Mouse (Mus musculus) layer of hippocampus, adult 2 months (tissue): ENCODE measurements around the gene Map3k4. TPM values are rescaled to one million over a fixed set of nuclear protein-coding genes. Genes with fewer than 3 reads are reported as not detected.

Experiments used
- DNase-seq, 2 experiments: peaks; one replicate each; pipeline ENCODE4 v3.0.0; 2022; ENCODE audit warnings: low spot score in 2 of 2
- H3K27ac ChIP-seq: fragments of 200-600 bp; 2 replicates; pipeline ENCODE4 v1.8.1; 2022
- H3K4me3 ChIP-seq: fragments of 200-600 bp; 2 replicates; pipeline ENCODE4 v1.8.1; 2022; ENCODE audit warnings: mild to moderate bottlenecking
- CTCF ChIP-seq: fragments of 200-600 bp; conservative IDR thresholded peaks from 2 replicates; pipeline ENCODE4 v1.8.1; 2022; ENCODE audit warnings: antibody characterized with exemption, mild to moderate bottlenecking, moderate library complexity
- total RNA-seq, 2 experiments: library from RNA; stranded (reverse); gene quantifications; 2 replicates each; pipeline ENCODE4 v1.2.3; 2021

Map3k4 gene
- total RNA-seq, 2 experiments from 2014 or later: 72.4 to 73.8 TPM

DNA sequence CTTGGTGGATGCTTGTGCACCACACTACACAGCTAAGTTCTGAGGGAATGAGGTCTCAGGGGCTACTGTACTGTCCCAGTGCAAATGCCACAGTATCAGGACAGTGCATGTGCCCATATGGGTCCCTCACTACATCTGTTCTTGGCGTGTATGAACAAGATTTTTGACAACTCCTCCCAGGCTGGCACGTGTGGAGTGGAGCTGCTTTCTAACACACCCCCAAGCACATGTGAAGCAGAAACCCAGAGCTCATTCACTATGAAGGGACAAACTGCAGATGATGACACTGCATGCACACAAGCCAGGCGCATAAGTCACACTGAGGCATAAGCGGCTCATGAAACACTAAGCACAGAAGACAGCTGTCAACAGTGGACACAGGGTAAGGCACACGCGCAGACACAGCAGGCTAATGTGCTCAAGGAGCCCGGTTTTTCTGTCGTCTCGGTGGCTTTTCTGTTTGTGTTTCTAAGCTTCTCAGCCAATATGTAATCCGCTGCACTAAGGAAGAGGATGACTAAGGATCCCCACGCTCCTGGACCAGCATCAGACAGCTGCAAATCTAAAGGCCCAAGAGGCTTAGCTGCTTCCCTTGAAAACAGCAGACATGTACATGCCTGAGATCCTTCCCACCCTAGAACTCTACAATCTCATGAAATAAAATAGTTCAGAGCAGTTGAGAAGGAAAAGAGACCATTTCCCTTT lies 41.9 kb downstream of the Map3k4 start:
- no peak for TF ChIP-seq CTCF
- Histone ChIP-seq H3K4me3 (no peak overlapping the region), H3K27ac (no peak overlapping the region; the same call in 1 of the 2 replicates)
- no peak for DNase-seq

DNA sequence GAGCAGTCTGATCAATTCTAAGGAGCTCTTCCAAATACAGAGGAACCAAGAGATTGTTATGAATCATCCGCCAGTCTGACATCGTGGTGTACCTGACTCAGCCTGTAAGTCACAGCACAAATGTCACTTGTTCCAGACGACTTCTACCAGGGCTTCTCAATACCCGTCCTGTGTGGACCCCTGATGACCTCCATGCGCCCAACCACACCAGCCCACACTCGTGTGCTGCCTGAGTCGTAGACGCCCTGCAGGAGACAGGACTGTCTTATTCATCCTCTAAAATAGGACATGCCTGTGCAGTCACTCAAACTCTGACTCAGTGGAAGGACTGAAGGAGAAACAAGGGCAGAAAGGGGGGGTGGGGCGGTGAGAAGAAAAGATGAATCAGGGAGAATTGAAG lies 42.8 kb downstream of the Map3k4 start:
- H3K27ac ChIP-seq: no peak overlapping the region
- no peak for TF ChIP-seq CTCF
- no peak overlapping the region for H3K4me3 ChIP-seq
- DNase-seq: no peak

DNA sequence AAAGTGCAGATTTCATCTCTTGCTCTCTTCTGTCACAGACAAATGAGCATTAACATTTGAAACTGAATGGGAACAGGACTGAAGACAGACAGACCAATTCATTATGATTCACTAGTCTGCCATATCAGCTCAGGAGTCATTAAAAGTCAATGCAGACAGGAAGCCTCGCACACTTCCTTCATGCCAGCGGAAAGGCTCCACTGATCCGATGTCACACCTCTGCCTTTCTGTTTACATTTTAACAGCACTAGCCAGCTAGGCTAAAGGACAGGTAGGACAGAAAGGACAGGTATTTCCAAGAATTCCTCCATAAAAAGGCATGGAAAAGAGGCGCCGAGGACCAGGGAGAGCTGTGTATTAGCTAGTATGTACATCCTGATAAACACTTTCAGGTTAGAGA lies 45.6 kb downstream of the Map3k4 start:
- no peak for TF ChIP-seq CTCF
- no peak for DNase-seq
- Histone ChIP-seq H3K4me3 (no peak overlapping the region), H3K27ac (no peak overlapping the region)

DNA sequence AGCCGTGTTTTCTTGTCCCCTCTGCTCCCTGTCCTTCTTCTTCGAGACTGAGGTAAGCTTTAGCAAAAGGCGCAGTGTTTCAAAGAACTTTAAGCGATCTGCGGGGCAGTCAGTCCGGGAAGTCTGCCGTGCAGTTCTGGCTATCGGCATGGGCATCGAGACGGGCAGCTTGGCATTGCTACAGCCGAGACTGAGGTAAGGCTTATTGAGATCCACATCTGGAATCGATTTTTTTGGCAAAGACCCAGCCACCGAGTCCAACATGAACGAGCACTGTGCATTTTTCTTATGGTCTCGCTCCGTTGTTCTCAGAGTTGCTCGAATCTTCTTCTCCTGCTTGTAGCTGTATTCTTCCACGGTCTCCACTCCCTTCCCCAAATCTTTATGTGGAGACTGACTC lies 46.8 kb downstream of the Map3k4 start:
- no peak overlapping the region for H3K4me3 ChIP-seq
- no peak for TF ChIP-seq CTCF
- DNase-seq: no peak
- no peak overlapping the region for H3K27ac ChIP-seq

DNA sequence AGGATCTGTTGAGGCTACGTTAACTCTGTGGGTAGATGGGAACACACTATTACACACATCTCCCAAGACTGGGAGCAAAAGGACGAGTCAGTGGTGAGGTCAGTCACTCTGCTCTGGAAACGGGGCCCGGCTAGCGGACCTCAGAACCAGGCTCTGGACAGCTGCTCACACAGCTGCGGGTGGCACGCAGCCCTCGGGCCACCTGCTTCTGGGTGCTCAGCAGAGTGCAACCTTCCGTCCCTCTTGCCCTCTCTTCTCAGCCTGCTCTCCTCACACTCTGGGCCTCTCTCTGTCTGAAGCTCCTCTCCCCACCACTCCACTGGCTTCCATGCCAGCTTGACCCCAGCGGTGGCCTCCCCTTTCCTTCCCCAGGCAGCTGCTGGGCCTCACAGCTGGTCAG lies 50.1 kb downstream of the Map3k4 start:
- peak overlapping the region; percentile 24 for H3K27ac ChIP-seq
- H3K4me3 ChIP-seq: no peak overlapping the region
- no peak for TF ChIP-seq CTCF
- DNase-seq: no peak

DNA sequence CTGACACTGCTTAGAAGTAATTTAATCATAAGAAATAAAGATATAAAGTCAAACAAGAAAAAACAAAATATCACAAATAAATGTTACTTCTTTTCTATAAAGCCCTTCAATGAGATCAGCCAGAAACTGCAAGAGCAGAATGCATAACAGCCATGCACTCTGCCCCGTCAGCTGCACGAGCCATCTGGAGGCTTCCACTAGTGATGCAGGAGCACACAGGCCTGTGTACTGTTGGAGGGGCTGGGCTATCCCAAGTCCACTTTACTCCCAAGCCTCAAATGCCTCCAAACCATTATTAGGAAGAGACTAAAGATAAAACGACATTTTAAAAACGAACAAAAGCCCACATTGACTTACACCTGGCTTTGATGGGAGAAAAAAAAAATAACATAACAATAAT lies 50.5 kb downstream of the Map3k4 start:
- H3K4me3 ChIP-seq: no peak overlapping the region
- peak overlapping the region; percentile 79; the same call in 1 of the 2 replicates for H3K27ac ChIP-seq
- DNase-seq: no peak
- TF ChIP-seq CTCF: no peak

DNA sequence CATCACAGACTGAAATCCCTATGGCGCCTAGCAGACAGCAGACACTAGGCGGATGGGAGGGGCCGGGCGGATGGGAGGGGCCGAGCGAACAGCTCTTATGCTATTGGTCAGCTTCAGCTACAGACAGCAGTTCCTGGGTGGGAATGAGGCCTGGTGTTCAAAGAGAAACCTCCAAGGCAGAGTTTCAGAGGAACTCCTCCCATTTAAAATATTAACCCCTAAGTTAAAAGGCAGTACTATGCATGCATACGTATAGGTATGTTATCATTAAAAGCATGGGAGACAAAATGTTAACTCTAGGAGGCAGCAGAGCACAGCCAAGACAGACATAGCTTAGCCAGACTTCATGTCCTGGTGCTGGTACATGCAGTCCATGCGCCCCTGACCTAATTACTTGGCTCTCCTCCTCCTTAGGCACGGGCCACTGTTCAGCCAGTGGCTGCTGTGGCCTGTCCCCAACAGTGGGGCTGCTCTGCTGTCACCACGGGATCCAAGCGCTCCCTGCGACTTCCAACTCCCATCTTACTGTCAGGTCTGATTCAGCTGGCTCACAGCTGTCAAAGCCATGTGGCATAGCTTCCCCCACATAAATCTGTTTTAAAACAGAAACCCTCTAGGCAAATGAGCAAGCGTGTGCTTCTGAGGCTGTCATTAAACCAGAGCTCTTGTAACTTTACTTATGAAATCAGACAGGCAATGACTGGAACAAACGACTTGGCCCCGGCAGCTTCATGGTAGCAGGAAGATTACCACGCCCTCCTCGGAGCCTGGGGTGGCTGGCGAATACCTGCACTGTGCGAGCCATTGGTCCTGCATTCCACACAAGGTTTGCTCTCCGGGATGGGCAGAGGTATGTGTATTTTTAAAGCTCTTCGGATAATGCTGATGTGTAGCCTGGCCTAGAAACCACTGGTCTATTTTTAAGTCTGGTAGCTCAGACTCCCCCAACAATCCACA lies 52.3 kb downstream of the Map3k4 start:
- Histone ChIP-seq H3K4me3 (peak overlapping the region; percentile 9; the same call in 1 of the 2 replicates), H3K27ac (peak overlapping the region; percentile 79)
- TF ChIP-seq CTCF: peak; percentile 73
- peak; percentile 73 to 77 for DNase-seq

DNA sequence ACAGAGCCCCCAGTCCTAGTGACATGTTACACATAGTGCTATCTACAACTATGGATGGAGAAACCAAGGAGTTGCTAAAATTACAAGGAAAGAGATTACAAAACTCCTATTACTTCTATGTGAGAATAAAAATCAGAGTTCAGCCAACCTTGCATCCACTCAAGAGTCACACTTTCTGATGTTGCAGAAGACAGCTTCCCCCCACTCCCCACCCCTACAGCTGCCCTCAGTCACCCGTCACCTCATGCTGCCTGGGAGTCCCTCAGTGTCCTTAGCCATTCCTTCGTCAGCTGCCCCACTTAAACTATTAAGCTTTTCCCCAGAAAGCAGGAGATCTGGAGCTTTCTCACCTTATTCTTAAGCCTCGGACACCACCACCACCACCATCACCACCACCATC lies 54.3 kb downstream of the Map3k4 start:
- DNase-seq: no peak
- H3K27ac ChIP-seq: no peak overlapping the region
- no peak for TF ChIP-seq CTCF

DNA sequence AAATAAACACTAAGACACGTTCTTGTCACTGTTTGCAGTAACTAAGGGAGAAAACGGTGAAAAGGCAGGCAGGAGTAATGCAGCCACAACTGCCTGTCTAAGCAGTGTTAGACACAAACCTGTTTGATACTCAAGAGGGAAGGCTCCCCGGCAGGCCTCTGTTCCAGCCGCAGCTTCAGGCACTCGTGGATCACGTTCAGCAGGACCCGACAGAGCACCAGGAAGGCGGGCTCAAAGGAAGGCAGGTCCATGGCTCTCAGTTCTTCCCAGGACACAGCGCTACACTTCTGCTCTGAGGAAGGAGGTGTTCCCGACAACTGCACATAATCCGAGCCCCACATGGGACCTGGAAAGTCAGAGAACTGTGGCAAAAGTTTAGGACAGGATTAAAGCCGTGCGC lies 54.8 kb downstream of the Map3k4 start:
- Histone ChIP-seq H3K4me3 (no peak overlapping the region), H3K27ac (no peak overlapping the region)
- DNase-seq: no peak
- TF ChIP-seq CTCF: no peak

More for the DNA sequence above, 54.3 kb downstream of the Map3k4 start:
- H3K4me3 ChIP-seq: no peak overlapping the region

DNA sequence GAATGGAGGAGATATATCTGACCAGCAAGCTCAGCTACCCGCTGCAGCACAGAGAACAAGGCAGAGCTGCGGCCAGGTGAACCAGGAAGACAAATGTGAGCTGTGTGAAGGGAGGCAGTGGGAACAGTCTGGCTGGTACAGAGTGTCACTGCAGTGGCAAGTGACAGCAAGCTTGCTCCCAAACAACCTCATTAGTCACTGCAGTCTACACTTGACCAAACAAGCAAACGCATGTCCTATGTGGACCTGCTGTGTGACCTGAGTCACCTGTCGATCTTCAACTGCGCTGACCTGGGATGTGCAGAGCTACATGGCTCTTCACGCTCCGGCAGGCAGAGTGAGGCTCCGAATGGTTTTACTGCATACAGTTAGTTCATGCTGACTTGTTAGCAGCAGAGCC lies 55.7 kb downstream of the Map3k4 start:
- Histone ChIP-seq H3K27ac (no peak overlapping the region), H3K4me3 (no peak overlapping the region)
- TF ChIP-seq CTCF: no peak
- no peak for DNase-seq

DNA sequence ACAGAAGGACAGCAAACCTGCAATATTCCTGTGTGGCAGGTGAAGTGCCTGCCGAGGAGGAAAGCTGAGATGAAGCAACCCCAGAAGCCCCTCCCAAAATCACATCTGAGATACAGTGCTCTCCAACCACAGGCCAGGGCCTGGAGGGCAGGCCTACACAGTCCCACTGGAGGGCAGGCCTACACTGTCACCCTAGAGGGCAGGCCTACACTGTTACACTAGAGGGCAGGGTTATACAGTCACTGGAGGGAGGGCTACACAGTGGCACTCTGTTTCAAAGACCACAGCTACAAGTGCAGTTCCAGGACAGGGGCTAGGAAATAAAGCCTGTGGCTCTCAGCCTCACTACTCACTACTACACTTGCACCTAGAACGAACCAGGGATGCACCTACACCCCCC lies 56.7 kb downstream of the Map3k4 start:
- DNase-seq: no peak
- H3K27ac ChIP-seq: no peak overlapping the region
- TF ChIP-seq CTCF: peak; percentile 54
- no peak overlapping the region for H3K4me3 ChIP-seq

DNA sequence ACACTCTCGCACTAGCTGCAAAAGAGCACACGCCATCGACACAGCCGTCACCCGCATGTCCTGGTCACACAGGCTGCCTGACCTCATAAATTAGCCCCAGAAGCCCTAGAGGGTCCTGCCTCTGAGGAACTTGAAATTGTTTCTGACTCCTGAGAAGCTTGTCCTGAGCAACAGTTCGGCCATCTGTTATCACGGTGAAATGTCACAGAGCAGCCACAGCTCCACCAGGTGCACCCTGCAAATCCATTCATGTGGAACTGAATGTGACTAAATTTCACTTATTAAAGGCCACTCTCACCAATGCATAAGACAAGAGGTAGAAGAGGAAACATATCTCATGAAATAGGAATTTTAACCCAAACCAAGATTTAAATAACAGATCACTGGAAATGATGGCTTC lies 57.2 kb downstream of the Map3k4 start:
- Histone ChIP-seq H3K4me3 (no peak overlapping the region), H3K27ac (no peak overlapping the region)
- no peak for TF ChIP-seq CTCF
- DNase-seq: no peak

DNA sequence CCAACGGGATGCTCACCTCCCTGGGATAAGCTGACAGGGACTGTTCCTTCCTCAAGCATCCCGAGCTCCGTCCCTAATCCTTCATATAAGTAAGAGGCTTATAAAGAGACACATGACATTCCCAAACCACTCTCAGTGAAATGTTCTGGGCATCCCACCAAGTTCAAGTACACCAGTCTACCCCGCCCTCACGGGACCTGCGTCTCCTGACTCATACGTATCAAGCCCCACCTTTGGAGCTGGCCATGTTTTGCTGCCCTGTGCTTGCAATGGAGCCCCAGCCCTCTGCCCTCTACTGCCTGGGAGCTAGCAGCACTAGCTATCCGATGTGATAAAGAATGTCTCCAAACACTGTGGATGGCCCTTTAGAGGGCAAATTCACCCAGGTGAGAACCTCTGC lies 58.6 kb downstream of the Map3k4 start:
- Histone ChIP-seq H3K4me3 (no peak overlapping the region), H3K27ac (no peak overlapping the region)
- DNase-seq: no peak
- no peak for TF ChIP-seq CTCF

DNA sequence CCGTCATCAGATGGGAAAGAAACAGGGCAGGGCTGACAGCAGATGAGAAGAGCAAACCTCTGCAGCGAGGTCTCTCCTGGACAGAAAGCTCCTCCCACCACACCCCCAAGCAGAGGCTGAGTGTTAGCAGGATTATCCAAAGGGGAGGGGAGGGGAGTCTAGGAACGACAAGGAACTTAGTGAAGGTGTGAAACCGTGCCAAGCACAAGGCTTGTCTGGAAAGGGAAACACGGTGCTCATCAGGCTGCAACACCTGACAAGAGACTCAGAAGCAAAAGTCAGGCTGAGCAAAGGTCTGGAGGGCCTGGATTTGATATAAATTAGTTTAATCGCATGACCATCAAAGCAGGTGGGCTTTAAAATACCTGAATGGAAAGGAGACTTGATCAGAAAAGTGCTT lies 60.1 kb downstream of the Map3k4 start:
- no peak for TF ChIP-seq CTCF

More for the DNA sequence above, 60.1 kb downstream of the Map3k4 start:
- no peak for DNase-seq
- Histone ChIP-seq H3K27ac (no peak overlapping the region), H3K4me3 (no peak overlapping the region)
